Mouse (Mus musculus): Measurements from ENCODE around the gene Inpp5k.

DNA sequence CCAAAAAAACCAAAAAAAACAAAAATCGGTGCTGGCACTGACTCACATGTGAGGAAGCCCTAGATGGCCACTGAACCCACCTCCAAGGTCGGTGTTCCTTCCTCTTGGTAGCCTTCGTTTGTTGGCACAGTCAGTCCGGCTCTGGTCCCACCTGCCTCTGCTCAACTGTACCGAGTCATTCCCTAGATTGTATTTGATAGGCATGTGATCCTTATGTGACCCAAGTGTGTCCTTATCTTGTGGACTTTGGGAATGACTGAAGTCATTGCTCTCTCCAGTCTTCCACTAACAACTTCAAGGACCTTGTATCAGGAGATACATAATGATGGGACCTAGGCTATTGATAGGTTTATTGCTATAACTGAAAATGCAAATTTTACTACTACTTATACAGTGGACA lies 26.0 kb upstream of the Inpp5k start:
- TF ChIP-seq POLR2A (IDR thresholded peaks at IDR 0.05; ENCODE audit: borderline replicate concordance, insufficient read depth, low read length) (no peak), CTCF (IDR thresholded peaks at IDR 0.05; ENCODE audit: borderline replicate concordance, insufficient read depth, low read depth, low read length) (no peak)
